8 mouse cellular contexts compared by ENCODE assay signal in the genomic region with DNA sequence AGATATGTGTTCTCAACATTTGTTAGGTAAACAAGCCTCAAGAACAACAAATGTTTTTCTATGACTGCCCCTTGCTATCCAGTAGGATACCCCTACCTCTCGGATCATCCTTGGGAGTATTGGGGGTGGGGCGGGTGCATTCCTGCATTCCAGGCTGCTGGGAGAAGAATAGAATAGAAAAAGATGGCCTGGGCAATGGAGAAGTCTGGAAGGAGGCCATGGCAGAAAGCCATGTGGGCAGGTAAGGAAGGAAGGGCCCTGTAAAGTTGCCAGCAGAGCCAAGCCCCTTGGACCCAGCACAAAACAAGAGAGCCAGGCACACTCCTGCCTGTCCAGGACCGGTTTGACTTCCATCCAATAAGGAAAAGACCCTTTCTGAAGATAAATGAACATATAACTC. TPM values are rescaled to one million over a fixed set of nuclear protein-coding genes. Genes with fewer than 3 reads are reported as not detected.
DNase-seq lines count a peak whose midpoint lies in the region; ATAC-seq and TF ChIP-seq lines count a peak whose summit lies in the region.
"Had no signal": no experiment of that assay in that cellular context is flagged by ENCODE, and none has a peak within 500 bp of the region (broad histone marks: within the 10 kb centered on the region; RNA-seq: fewer than 3 reads in every experiment).

No protein-coding gene starts in this region.

- ATAC-seq in heart, postnatal 0 days (ENCODE audit: insufficient read depth, low read depth): no peak
- ATAC-seq in midbrain, embryonic 14.5 days (ENCODE audit: low FRiP score, low TSS enrichment): no peak

- no peak overlapping the region for H3K27ac ChIP-seq in heart, postnatal 0 days (ENCODE audit: low read depth)
- no peak overlapping the region for H3K27ac ChIP-seq in midbrain, embryonic 14.5 days (replicated peaks; ENCODE audit: low read depth, low read length)

- no peak overlapping the region for H3K9ac ChIP-seq in heart, postnatal 0 days (replicated peaks; ENCODE audit: low read depth, low read length)
- H3K9ac ChIP-seq in midbrain, embryonic 14.5 days (replicated peaks; ENCODE audit: low read length): peak overlapping the region; percentile 3; the same call in 1 of the 2 replicates

- peaks cover 48% of the 10 kb centered on the region for H3K4me1 ChIP-seq in heart, postnatal 0 days (ENCODE audit: control insufficient read depth, insufficient read depth)
- peaks cover 52% of the 10 kb centered on the region for H3K4me1 ChIP-seq in midbrain, embryonic 14.5 days (ENCODE audit: control insufficient read depth, insufficient read depth, low read length)

- H3K4me2 ChIP-seq in heart, postnatal 0 days (ENCODE audit: low read depth, low read length): peak overlapping the region; percentile 75
- peak overlapping the region; percentile 99 for H3K4me2 ChIP-seq in midbrain, embryonic 14.5 days (ENCODE audit: low read length)

- no peaks in the 10 kb centered on the region for H3K9me3 ChIP-seq in heart, postnatal 0 days (replicated peaks; ENCODE audit: control insufficient read depth, low read length)
- no peaks in the 10 kb centered on the region for H3K9me3 ChIP-seq in midbrain, embryonic 14.5 days (ENCODE audit: control insufficient read depth, low read length)

- 41% methylated on average over 3 of the region's 3 CpGs for WGBS in heart, postnatal 0 days
- WGBS in midbrain, embryonic 14.5 days: 46% methylated on average over 3 of the region's 3 CpGs

- TF ChIP-seq CTCF in heart, postnatal 0 days (IDR thresholded peaks at IDR 0.05; ENCODE audit: low read depth): no peak

- no peaks in the 10 kb centered on the region for H3K27me3 ChIP-seq in heart, postnatal 0 days (ENCODE audit: control insufficient read depth, insufficient read depth, low read length)
- H3K27me3 ChIP-seq in midbrain, embryonic 14.5 days (ENCODE audit: control insufficient read depth, insufficient read depth, low read length): no peaks in the 10 kb centered on the region

- H3K4me3 ChIP-seq in heart, postnatal 0 days (ENCODE audit: low read depth, low read length): 0 out of 2 replicates have a peak overlapping the region, but pooled peaks have one; percentile 72
- peak overlapping the region; percentile 85 for H3K4me3 ChIP-seq in midbrain, embryonic 14.5 days (replicated peaks; ENCODE audit: low read depth, low read length)

- DNase-seq in NIH3T3 (ENCODE audit: low read depth): peak; percentile 65
- DNase-seq in cerebellum, adult 9-10 months: peak; percentile 90
- no peak for DNase-seq in heart, postnatal 0 days (ENCODE audit: low spot score)
- peak; percentile 31 to 50 for DNase-seq in kidney, postnatal 4 days
- DNase-seq in midbrain, embryonic 14.5 days: no peak
- DNase-seq in layer of hippocampus, adult 18-20 months (ENCODE audit: low spot score in 2 of 2): no peak
- no peak for DNase-seq in spleen, adult 12 weeks (ENCODE audit: low spot score)

- no peak for TF ChIP-seq EP300 in heart, postnatal 0 days (IDR thresholded peaks at IDR 0.05; ENCODE audit: low read depth)

- peaks cover 17% of the 10 kb centered on the region for H3K36me3 ChIP-seq in heart, postnatal 0 days (replicated peaks; ENCODE audit: control insufficient read depth, insufficient read depth, low read length)
- peaks cover 17% of the 10 kb centered on the region for H3K36me3 ChIP-seq in midbrain, embryonic 14.5 days (ENCODE audit: control insufficient read depth, insufficient read depth, low read length)

RNA-seq across cellular contexts. Expression of a gene that starts 1.4 kb away (rescaled TPM):
- 23.3 and 23.5 TPM in 2 replicates for total RNA-seq in heart, postnatal 0 days (2014; rRNA removed; ENCODE audit: low replicate concordance)
- 30.3 and 31.8 TPM in 2 replicates for polyA plus RNA-seq in heart, postnatal 0 days (2015; fragmentation: Nextera tagmentation; extraction: Ambion mirVana)
- polyA plus RNA-seq in midbrain, embryonic 14.5 days (2014; fragmentation: Nextera tagmentation; extraction: Ambion mirVana): 56.0 and 62.7 TPM in 2 replicates
- 100 to 1,000 TPM; 135 to 143 TPM for total RNA-seq in layer of hippocampus, adult 18-20 months (2021)

RNA-seq across cellular contexts. Expression of a gene that starts 16.1 kb away (rescaled TPM):
- total RNA-seq in heart, postnatal 0 days (2014; rRNA removed; ENCODE audit: low replicate concordance): not detected in 2 replicates
- 0.14 and 0.16 TPM in 2 replicates for polyA plus RNA-seq in heart, postnatal 0 days (2015; fragmentation: Nextera tagmentation; extraction: Ambion mirVana)
- polyA plus RNA-seq in midbrain, embryonic 14.5 days (2014; fragmentation: Nextera tagmentation; extraction: Ambion mirVana): 0.50 and 0.66 TPM in 2 replicates
- total RNA-seq in layer of hippocampus, adult 18-20 months (2021): 1 to 10 TPM; 1.4 to 1.7 TPM
- total RNA-seq: common myeloid progenitor, adult 5-6 weeks had no signal

RNA-seq across cellular contexts. Expression of a gene that starts 21.6 kb away (rescaled TPM):
- 10.2 and 14.8 TPM in 2 replicates for total RNA-seq in heart, postnatal 0 days (2014; rRNA removed; ENCODE audit: low replicate concordance)
- 6.1 and 7.2 TPM in 2 replicates for polyA plus RNA-seq in heart, postnatal 0 days (2015; fragmentation: Nextera tagmentation; extraction: Ambion mirVana)
- polyA plus RNA-seq in midbrain, embryonic 14.5 days (2014; fragmentation: Nextera tagmentation; extraction: Ambion mirVana): 20.6 and 26.1 TPM in 2 replicates
- total RNA-seq in layer of hippocampus, adult 18-20 months (2021): 10 to 100 TPM; 11.2 TPM

RNA-seq across cellular contexts. Expression of a gene that starts 26.3 kb away (rescaled TPM):
- total RNA-seq in heart, postnatal 0 days (2014; rRNA removed; ENCODE audit: low replicate concordance): 314 and 356 TPM in 2 replicates
- 216 and 235 TPM in 2 replicates for polyA plus RNA-seq in heart, postnatal 0 days (2015; fragmentation: Nextera tagmentation; extraction: Ambion mirVana)
- polyA plus RNA-seq in midbrain, embryonic 14.5 days (2014; fragmentation: Nextera tagmentation; extraction: Ambion mirVana): 528 and 640 TPM in 2 replicates
- total RNA-seq in layer of hippocampus, adult 18-20 months (2021): 100 to 1,000 TPM; 398 to 399 TPM

RNA-seq across cellular contexts. Expression of a gene that starts 30.1 kb away (rescaled TPM):
- total RNA-seq in heart, postnatal 0 days (2014; rRNA removed; ENCODE audit: low replicate concordance): 33.0 and 35.9 TPM in 2 replicates
- 5.9 and 6.1 TPM in 2 replicates for polyA plus RNA-seq in heart, postnatal 0 days (2015; fragmentation: Nextera tagmentation; extraction: Ambion mirVana)
- polyA plus RNA-seq in midbrain, embryonic 14.5 days (2014; fragmentation: Nextera tagmentation; extraction: Ambion mirVana): 78.1 and 94.2 TPM in 2 replicates
- 10 to 100 TPM; 60.4 to 65.2 TPM for total RNA-seq in layer of hippocampus, adult 18-20 months (2021)
- total RNA-seq: common myeloid progenitor, adult 5-6 weeks had no signal

Comparison
In these comparisons a context has a peak if more than half of its experiments do, and no peak if none do; other contexts are left out.
1. DNase-seq: peak in NIH3T3 (single experiment), cerebellum, adult 9-10 months (single experiment) and kidney, postnatal 4 days (2 of 2); none in heart, postnatal 0 days (single experiment), midbrain, embryonic 14.5 days (single experiment), layer of hippocampus, adult 18-20 months (0 of 2) and spleen, adult 12 weeks (single experiment).